Mouse (Mus musculus): ENCODE measurements around the gene Nprl2. TPM values are rescaled to one million over a fixed set of nuclear protein-coding genes. Genes with fewer than 3 reads are reported as not detected.
A peak's percentile ranks its signal among the peaks of the same experiment; 100 is the strongest.

Gene Nprl2
- polyA plus RNA-seq, 1 experiment from 2014 or later = 45.7 TPM

DNA sequence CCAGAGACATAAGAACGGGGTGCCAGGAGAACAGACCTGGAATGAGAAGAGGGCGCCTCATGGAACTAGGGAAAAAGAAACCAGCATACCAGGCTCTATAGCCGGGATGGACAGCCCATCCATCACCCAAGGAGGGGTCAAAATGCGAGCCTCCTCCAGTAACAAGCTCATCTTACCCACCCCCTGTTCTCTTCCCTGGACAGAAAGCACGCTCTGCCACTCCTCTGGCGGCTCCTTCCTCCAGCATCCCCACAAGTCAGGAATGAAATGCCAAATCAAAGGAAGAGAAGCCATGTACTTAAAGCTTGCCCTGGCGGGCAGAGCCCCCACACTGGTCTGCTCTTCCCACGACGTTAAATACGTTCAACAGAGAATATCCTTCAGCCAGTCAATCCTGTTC is 1.0 kb upstream of the Nprl2 start:
- Histone ChIP-seq H3K9me3 (no peaks in the 10 kb centered on the region), H3K4me3 (peak overlapping the region; percentile 73), H3K27ac (peak overlapping the region; percentile 90; the same call in 1 of the 2 replicates), H3K4me1 (replicated peaks) (peaks cover 58% of the 10 kb centered on the region), H3K36me3 (peaks cover 61% of the 10 kb centered on the region), H3K27me3 (ENCODE audit: insufficient read depth, poor library complexity, severe bottlenecking) (no peaks in the 10 kb centered on the region)
- WGBS = 40% methylated on average over 10 of the region's 10 CpGs
- DNase-seq (ENCODE audit: low spot score) = no peak

DNA sequence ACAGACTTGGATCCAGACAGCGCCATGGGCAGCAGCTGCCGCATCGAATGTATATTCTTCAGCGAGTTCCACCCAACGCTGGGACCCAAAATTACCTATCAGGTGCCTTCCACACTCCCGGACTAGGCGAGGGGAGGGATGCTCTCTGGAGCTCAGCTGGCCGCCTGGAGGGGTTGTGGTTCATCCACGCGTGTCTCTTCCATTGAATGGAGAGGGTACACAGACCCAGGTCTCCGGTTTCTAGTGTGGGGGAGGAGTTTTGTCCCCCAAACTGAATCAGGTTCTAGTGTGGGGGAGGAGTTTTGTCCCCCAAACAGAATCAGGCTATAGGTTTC is 293 bp downstream of the Nprl2 start:
- 1% methylated on average over 11 of the region's 11 CpGs for WGBS
- Histone ChIP-seq H3K9me3 (no peaks in the 10 kb centered on the region), H3K4me1 (replicated peaks) (peaks cover 55% of the 10 kb centered on the region), H3K27ac (peak overlapping the region; percentile 90), H3K4me3 (peak overlapping the region; percentile 73), H3K27me3 (ENCODE audit: insufficient read depth, poor library complexity, severe bottlenecking) (peaks cover under 1% of the 10 kb centered on the region; the same call in 1 of the 2 replicates), H3K36me3 (peaks cover 56% of the 10 kb centered on the region)
- no peak for DNase-seq (ENCODE audit: low spot score)

DNA sequence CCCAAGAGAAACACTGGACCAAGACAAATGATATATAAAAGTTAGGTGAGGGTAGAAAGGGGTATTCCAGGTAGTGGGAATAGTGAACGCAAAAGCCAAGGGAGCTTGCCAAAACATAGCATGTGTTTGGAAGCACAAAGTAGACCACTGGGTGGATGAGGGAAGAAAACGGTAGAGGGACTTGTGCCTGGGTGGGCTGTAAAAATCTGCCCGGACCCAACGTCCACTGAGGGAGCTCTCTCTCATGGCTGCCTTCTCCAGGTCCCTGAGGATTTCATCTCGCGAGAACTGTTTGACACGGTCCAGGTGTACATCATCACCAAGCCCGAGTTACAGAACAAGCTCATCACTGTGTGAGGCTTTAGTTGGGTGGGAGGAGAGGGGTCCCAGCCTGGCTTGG is 695 bp downstream of the Nprl2 start:
- peaks cover 52% of the 10 kb centered on the region for H3K36me3 ChIP-seq
- H3K9me3 ChIP-seq = no peaks in the 10 kb centered on the region
- H3K27me3 ChIP-seq (ENCODE audit: insufficient read depth, poor library complexity, severe bottlenecking) = peaks cover 5% of the 10 kb centered on the region; the same call in 1 of the 2 replicates
- no peak for DNase-seq (ENCODE audit: low spot score)
- 54% methylated on average over 8 of the region's 8 CpGs for WGBS
- H3K27ac ChIP-seq = peak overlapping the region; percentile 90; the same call in 1 of the 2 replicates
- H3K4me1 ChIP-seq (replicated peaks) = peaks cover 55% of the 10 kb centered on the region
- H3K4me3 ChIP-seq = peak overlapping the region; percentile 73

DNA sequence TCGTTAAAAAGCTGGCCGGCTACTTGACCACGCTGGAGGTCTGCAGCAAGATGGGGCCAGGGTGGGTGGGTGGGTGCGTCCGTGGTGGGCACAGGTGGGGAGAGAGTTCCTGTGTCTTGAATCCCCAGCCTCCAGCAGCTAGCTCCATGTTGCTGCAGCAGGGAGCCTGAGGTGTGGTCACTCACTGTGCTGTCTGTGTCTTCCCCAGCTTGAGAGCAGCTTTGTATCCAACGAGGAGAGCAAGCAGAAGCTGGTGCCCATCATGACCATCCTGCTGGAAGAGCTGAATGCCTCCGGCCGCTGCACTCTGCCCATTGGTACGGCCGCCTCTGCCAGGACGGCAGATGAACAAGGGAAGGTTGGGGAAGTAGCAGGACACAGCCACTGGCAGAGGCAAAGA is 1.3 kb downstream of the Nprl2 start:
- Histone ChIP-seq H3K9me3 (no peaks in the 10 kb centered on the region), H3K36me3 (peaks cover 47% of the 10 kb centered on the region), H3K4me1 (replicated peaks) (peaks cover 57% of the 10 kb centered on the region), H3K27ac (no peak overlapping the region; the same call in 1 of the 2 replicates), H3K27me3 (ENCODE audit: insufficient read depth, poor library complexity, severe bottlenecking) (peaks cover 10% of the 10 kb centered on the region), H3K4me3 (peak overlapping the region; percentile 73)
- 86% methylated on average over 11 of the region's 11 CpGs for WGBS
- DNase-seq (ENCODE audit: low spot score) = no peak

DNA sequence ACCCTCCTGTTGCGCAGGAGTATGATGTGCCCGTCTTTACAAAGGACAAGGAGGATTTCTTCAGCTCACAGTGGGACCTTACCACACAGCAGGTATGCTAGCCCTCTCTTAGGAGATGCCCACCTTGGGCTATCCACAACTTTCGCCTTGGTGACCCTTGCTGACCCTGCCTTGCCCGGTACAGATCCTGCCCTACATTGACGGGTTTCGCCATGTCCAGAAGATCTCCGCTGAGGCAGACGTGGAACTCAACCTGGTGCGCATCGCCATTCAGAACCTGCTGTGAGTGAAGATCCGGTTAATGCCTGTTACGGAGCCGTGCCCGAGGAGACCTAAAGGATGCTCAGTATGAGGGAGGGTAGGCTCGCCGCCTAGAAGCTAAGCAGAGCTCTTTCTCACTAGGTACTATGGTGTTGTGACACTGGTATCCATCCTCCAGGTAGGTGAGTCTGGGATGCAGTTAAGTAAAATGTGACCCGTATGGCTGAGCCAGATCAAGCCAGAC is 2.2 kb downstream of the Nprl2 start:
- Histone ChIP-seq H3K4me1 (replicated peaks) (peaks cover 57% of the 10 kb centered on the region), H3K27ac (no peak overlapping the region), H3K36me3 (peaks cover 37% of the 10 kb centered on the region), H3K4me3 (no peak overlapping the region), H3K9me3 (no peaks in the 10 kb centered on the region), H3K27me3 (ENCODE audit: insufficient read depth, poor library complexity, severe bottlenecking) (peaks cover 20% of the 10 kb centered on the region)
- 95% methylated on average over 17 of the region's 17 CpGs for WGBS
- DNase-seq (ENCODE audit: low spot score) = no peak

DNA sequence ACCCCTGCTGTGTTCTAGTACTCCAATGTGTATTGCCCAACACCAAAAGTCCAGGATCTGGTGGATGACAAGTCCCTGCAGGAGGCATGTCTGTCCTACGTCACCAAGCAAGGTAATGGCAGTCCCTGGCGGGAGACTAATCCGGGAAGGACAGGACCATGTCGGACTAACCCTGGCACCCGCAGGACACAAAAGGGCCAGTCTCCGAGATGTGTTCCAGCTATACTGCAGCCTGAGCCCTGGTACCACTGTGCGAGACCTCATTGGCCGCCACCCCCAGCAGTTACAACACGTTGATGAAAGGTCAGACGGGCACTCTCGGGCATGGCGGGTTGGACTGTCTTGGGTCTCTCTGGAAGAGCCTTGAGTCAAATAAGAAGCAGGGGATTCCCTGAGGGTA is 2.7 kb downstream of the Nprl2 start:
- DNase-seq (ENCODE audit: low spot score) = no peak
- no peak overlapping the region for H3K27ac ChIP-seq
- no peaks in the 10 kb centered on the region for H3K9me3 ChIP-seq
- peaks cover 32% of the 10 kb centered on the region for H3K36me3 ChIP-seq
- peaks cover 25% of the 10 kb centered on the region for H3K27me3 ChIP-seq (ENCODE audit: insufficient read depth, poor library complexity, severe bottlenecking)
- no peak overlapping the region for H3K4me3 ChIP-seq
- WGBS = 95% methylated on average over 12 of the region's 12 CpGs
- H3K4me1 ChIP-seq (replicated peaks) = peaks cover 57% of the 10 kb centered on the region

DNA sequence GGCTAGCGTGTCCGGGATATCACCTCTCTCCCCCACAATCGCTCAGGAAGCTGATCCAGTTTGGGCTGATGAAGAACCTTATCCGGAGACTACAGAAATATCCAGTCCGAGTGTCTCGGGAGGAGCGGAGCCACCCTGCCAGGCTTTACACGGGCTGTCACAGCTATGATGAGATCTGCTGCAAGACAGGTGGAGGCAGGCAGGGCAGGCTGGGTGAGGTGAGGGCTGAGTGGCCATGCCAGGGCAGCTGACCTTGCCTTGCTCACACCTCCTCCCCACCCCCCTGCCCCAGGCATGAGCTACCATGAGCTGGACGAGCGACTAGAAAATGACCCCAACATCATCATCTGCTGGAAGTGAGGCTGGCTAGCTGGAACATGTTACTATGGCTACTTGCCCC is 3.2 kb downstream of the Nprl2 start:
- Histone ChIP-seq H3K4me1 (replicated peaks) (peaks cover 57% of the 10 kb centered on the region), H3K27me3 (ENCODE audit: insufficient read depth, poor library complexity, severe bottlenecking) (peaks cover 29% of the 10 kb centered on the region), H3K36me3 (peaks cover 28% of the 10 kb centered on the region), H3K27ac (no peak overlapping the region), H3K9me3 (no peaks in the 10 kb centered on the region), H3K4me3 (no peak overlapping the region)
- 84% methylated on average over 10 of the region's 10 CpGs for WGBS
- no peak for DNase-seq (ENCODE audit: low spot score)

DNA sequence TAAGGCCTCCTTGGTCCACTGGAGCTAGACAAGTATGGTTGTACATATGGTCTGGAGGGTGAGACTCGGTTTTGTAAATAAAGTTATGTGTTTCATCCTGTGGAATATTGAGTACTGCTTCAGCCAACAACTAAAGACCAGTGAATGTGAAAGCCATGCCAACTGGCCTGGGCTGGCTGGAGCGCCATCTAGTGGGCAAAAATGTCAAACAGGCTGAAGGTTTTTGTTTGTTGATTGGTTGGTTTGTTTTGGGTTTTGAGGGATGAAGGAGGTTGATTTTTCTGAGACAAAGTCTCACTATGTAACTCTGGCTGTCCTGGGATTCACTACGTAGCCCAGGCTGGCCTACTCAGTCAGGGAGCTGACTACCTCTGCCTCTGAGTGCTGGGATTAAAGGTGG is 3.6 kb downstream of the Nprl2 start:
- 9% methylated on average over 3 of the region's 3 CpGs for WGBS
- Histone ChIP-seq H3K36me3 (peaks cover 24% of the 10 kb centered on the region), H3K4me3 (no peak overlapping the region), H3K4me1 (replicated peaks) (peaks cover 60% of the 10 kb centered on the region), H3K27ac (no peak overlapping the region), H3K27me3 (ENCODE audit: insufficient read depth, poor library complexity, severe bottlenecking) (peaks cover 33% of the 10 kb centered on the region), H3K9me3 (no peaks in the 10 kb centered on the region)
- DNase-seq (ENCODE audit: low spot score) = peak; percentile 79

DNA sequence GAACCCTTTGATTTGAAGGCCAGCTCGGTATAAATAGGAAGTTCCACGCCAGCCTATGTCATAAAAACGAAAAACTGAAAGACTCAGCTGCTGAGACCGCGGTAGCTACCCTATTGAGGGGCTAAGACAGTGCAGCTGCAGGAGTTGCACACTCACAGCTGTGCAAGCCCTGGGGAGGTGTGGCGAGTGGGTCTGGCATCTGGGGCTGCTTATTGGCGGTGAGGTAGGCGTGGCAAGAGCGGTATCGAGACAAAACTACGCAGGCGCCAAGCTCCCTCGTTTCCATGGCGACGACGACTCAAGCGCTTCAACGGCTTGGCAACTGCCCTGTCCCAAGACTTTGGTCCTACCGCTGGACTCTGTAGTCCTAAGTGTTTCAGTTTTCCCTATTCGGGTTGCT is 5.0 kb downstream of the Nprl2 start, which contains the start of gene Zmynd10:
Zmynd10 (plus strand) TSS at position 273 of the 400 bp plus-strand sequence.
- Histone ChIP-seq H3K27ac (peak within 1 kb of the TSS; percentile 46; the same call in 1 of the 2 replicates), H3K27me3 (ENCODE audit: insufficient read depth, poor library complexity, severe bottlenecking) (peaks cover 48% of the 10 kb centered on the region), H3K4me3 (peak within 1 kb of the TSS; percentile 42), H3K4me1 (replicated peaks) (peaks cover 60% of the 10 kb centered on the region), H3K36me3 (peaks cover 24% of the 10 kb centered on the region), H3K9me3 (no peaks in the 10 kb centered on the region)
- peak; percentile 87 for DNase-seq (ENCODE audit: low spot score)
- 4% methylated on average over 20 of the region's 20 CpGs for WGBS

DNA sequence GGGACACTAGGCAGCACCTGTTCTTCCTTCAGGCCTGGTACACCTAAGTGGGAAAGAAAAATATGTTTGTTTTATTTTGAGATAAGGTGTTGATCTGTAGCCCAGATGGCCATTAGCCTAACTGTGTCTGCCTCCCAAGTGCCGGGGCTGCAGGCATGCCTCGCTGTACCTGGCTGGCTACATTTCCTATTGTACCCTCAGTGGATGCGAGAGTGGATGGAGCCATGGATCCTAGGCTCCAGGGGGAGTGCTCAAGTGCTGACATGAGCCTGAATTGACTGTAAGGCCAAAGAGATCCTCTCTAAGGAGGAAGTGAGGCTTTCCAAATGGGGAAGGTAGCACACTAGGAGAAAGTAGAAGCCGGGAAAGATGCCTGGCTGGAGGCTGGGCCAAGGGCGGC is 5.9 kb downstream of the Nprl2 start:
- Histone ChIP-seq H3K36me3 (peaks cover 24% of the 10 kb centered on the region), H3K9me3 (no peaks in the 10 kb centered on the region), H3K4me1 (replicated peaks) (peaks cover 60% of the 10 kb centered on the region), H3K4me3 (peak overlapping the region; percentile 42; the same call in 1 of the 2 replicates), H3K27ac (no peak overlapping the region), H3K27me3 (ENCODE audit: insufficient read depth, poor library complexity, severe bottlenecking) (peaks cover 57% of the 10 kb centered on the region)
- DNase-seq (ENCODE audit: low spot score) = no peak
- WGBS = 78% methylated on average over 5 of the region's 5 CpGs

DNA sequence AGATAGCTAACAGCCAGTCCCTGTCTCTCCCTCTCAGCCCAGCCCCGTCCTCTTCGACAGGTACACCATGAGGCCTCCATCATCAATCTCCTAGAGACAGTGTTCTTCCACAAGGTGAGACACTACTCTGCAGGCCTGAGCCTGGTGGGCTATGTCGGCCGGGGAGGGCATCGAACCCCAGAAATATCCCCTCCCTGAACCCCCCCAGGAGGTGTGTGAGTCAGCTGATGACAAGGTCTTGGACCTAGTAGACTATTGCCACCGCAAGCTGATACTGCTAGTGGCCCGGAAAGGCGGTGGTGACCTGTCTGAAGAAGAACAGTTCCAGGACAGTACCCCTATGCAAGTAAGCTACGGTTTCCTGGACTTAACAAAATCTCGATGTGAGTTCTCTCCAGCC is 6.8 kb downstream of the Nprl2 start:
- Histone ChIP-seq H3K27ac (no peak overlapping the region), H3K36me3 (peaks cover 17% of the 10 kb centered on the region), H3K4me3 (no peak overlapping the region), H3K27me3 (ENCODE audit: insufficient read depth, poor library complexity, severe bottlenecking) (peaks cover 63% of the 10 kb centered on the region), H3K4me1 (replicated peaks) (peaks cover 61% of the 10 kb centered on the region), H3K9me3 (no peaks in the 10 kb centered on the region)
- DNase-seq (ENCODE audit: low spot score) = no peak
- WGBS = 89% methylated on average over 10 of the region's 10 CpGs

DNA sequence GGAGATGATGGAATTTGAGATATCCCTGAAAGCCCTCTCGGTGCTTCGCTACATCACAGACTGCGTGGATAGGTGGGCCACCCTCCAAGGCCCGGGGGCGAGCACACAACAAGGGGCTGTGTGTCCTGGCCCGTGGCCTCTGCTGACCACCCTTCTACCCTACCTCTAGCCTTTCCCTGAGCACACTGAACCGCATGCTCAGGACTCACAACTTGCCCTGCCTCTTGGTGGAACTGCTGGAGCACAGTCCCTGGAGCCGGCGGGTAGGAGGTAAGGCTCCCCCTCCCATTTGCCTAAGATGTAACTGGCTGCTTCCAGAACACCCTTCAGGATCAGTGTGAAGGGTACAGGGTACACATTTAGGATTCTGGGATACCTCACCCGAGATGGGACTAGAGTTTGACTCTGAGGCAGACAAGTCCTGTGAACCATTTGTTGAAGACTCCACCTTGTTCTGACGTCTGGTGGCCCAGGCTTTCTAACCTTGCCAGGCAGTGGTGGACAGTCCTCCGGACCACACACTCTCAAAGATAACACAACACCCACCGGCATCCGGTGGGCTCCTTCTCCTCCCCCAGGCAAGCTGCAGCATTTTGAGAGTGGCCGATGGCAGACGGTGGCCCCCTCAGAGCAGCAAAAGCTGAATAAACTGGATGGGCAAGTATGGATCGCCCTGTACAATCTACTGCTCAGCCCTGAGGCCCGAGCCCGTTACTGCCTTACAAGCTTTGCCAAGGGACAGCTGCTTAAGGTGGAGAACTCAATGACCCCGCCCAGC is 7.5 kb downstream of the Nprl2 start:
- Histone ChIP-seq H3K9me3 (no peaks in the 10 kb centered on the region), H3K4me3 (no peak overlapping the region), H3K36me3 (peaks cover 10% of the 10 kb centered on the region), H3K4me1 (replicated peaks) (peaks cover 66% of the 10 kb centered on the region), H3K27ac (no peak overlapping the region), H3K27me3 (ENCODE audit: insufficient read depth, poor library complexity, severe bottlenecking) (peaks cover 63% of the 10 kb centered on the region)
- WGBS = 83% methylated on average over 20 of the region's 20 CpGs
- DNase-seq (ENCODE audit: low spot score) = no peak

DNA sequence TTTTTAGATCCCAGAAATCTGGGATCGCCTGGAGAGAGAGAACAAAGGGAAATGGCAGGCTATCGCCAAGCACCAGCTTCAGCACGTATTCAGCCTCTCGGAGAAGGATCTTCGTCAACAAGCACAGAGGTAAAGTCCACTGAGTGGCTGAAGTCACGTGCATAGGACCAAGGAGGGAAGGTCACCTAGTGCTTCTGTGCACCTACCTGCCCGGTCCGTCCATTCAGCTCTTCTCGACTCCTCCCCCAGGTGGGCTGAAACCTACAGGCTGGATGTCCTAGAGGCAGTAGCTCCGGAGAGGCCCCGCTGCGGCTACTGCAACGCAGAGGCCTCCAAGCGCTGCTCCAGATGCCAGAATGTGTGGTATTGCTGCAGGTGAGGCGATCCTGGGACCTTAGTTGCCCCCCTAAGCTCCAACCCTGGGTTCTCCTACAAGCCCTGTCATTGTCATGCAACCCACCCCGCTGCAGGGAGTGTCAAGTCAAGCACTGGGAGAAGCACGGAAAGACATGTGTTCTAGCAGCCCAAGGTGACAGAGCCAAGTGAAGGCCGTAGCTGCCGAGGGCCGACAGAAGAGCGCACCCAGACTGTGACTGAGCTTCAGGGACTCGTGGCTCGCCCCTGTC is 8.6 kb downstream of the Nprl2 start:
- Histone ChIP-seq H3K9me3 (no peaks in the 10 kb centered on the region), H3K36me3 (no peaks in the 10 kb centered on the region), H3K4me3 (peak overlapping the region; percentile 61), H3K27ac (peak overlapping the region; percentile 87), H3K27me3 (ENCODE audit: insufficient read depth, poor library complexity, severe bottlenecking) (peaks cover 63% of the 10 kb centered on the region), H3K4me1 (replicated peaks) (peaks cover 69% of the 10 kb centered on the region)
- 22% methylated on average over 23 of the region's 23 CpGs for WGBS
- DNase-seq (ENCODE audit: low spot score) = no peak
